Mouse (Mus musculus) limb, embryonic 14.5 days (tissue): ENCODE results near the gene Setdb1. TPM values are rescaled to one million over a fixed set of nuclear protein-coding genes. Genes with fewer than 3 reads are reported as not detected.

Experiments
- ATAC-seq: fragments of 200-750 bp; cut with Nextera tagmentation; 2 replicates; pipeline ENCODE4 v1.8.0; 2017; ENCODE audit warnings: low read depth, moderate number of reproducible peaks, moderate TSS enrichment; ENCODE audit not compliant: low FRiP score
- DNase-seq: peaks from one replicate; pipeline ENCODE4 v3.0.0-alpha.2; 2015; ENCODE audit warnings: low spot score
- H3K27ac ChIP-seq: fragments of 300-500 bp; sonication (generic); replicated peaks from 2 replicates; pipeline ENCODE4 v1.5.1; 2014; ENCODE audit warnings: low read depth, mild to moderate bottlenecking, low read length, moderate library complexity, mixed read lengths
- H3K27me3 ChIP-seq: fragments of 300-500 bp; sonication (generic); 2 replicates; pipeline ENCODE4 v1.6.1; 2014; ENCODE audit warnings: low read length, mixed read lengths; ENCODE audit not compliant: control insufficient read depth, insufficient read depth
- H3K36me3 ChIP-seq: fragments of 300-500 bp; sonication (generic); 2 replicates; pipeline ENCODE4 v1.6.1; 2014; ENCODE audit warnings: mild to moderate bottlenecking, low read length, moderate library complexity, mixed read lengths; ENCODE audit not compliant: control insufficient read depth, insufficient read depth
- H3K4me1 ChIP-seq: fragments of 300-500 bp; sonication (generic); 2 replicates; pipeline ENCODE4 v1.6.1; 2014; ENCODE audit warnings: antibody characterized with exemption, low read length, mixed read lengths; ENCODE audit not compliant: control insufficient read depth, insufficient read depth
- H3K4me2 ChIP-seq: fragments of 300-500 bp; sonication (generic); replicated peaks from 2 replicates; pipeline ENCODE4 v1.6.1; 2014; ENCODE audit warnings: low read depth, mild to moderate bottlenecking, low read length, moderate library complexity; ENCODE audit not compliant: severe bottlenecking
- H3K4me3 ChIP-seq: fragments of 300-500 bp; sonication (generic); replicated peaks from 2 replicates; pipeline ENCODE4 v1.5.1; 2014; ENCODE audit warnings: low read length
- H3K9ac ChIP-seq: fragments of 300-500 bp; sonication (generic); 2 replicates; pipeline ENCODE4 v1.6.1; 2014; ENCODE audit warnings: mild to moderate bottlenecking, low read depth, low read length, moderate library complexity; ENCODE audit not compliant: severe bottlenecking
- H3K9me3 ChIP-seq: fragments of 300-500 bp; sonication (generic); 2 replicates; pipeline ENCODE4 v1.6.1; 2016; ENCODE audit warnings: low read length; ENCODE audit not compliant: control insufficient read depth
- POLR2A ChIP-seq: fragments of 200-500 bp; IDR thresholded peaks from 2 replicates; pipeline ENCODE4 v1.8.0; 2012; ENCODE audit warnings: inconsistent platforms, mild to moderate bottlenecking, moderate library complexity, borderline replicate concordance; ENCODE audit not compliant: insufficient read depth, insufficient read length; ENCODE audit errors: extremely low read depth
- WGBS: fragments of 180-500 bp; shearing (Covaris S2); extraction: QIAGEN DNeasy Blood & Tissue Kit; methylation state at CpG from one replicate; pipeline ENCODE4 v1.1.7; 2014; 5-methylcytosine and 5-hydroxymethylcytosine counted together
- polyA plus RNA-seq, 2 experiments: library from polyadenylated mRNA; depleted of rRNA in 1 of 2; stranded (reverse) in 1 of 2; unstranded in 1 of 2; fragments of >200 nt; fragmentation: Nextera tagmentation in 1 of 2; extraction: Ambion mirVana in 1 of 2; gene quantifications; 2 replicates each; pipeline versions ENCODE4 v1.2.1 to v1.2.3; 2012 to 2014

Setdb1 gene
- polyA plus RNA-seq, 2 experiments = 44.2 to 56.2 TPM

DNA sequence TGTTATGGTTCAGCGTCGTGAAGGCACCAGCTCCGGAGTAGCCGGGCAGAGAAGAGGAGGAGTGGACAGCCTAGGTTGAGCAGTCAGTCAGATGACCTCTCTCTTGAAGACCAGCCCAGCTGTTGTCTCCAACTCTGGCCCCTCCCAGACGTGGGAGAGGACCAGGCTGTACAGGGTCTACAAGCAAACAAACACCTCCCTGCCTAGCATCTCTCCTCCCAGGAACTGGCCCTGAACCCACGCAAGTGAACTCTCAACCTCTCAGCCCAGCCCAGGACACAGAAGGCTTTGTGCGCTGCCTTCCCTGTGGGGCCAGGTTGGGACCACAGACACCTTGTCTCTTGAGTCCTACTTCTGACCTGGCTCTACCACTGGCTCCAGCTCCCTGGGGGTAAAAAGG, 49.9 kb downstream of the Setdb1 start, which contains the start of gene Anxa9:
Anxa9 (minus strand) TSS at position 77 of the 400 bp plus-strand sequence.
- H3K27ac ChIP-seq = no peak within 1 kb of the TSS
- no peak for DNase-seq
- no peak within 1 kb of the TSS for H3K4me3 ChIP-seq
- no peaks in the 10 kb centered on the region for H3K9me3 ChIP-seq
- no peak for ATAC-seq
- no peaks in the 10 kb centered on the region for H3K27me3 ChIP-seq
- H3K4me2 ChIP-seq = no peak within 1 kb of the TSS
- no peaks in the 10 kb centered on the region for H3K4me1 ChIP-seq
- no peak within 1 kb of the TSS for H3K9ac ChIP-seq
- WGBS = 63% methylated on average over 7 of the region's 7 CpGs
- no peak for TF ChIP-seq POLR2A
- no peaks in the 10 kb centered on the region for H3K36me3 ChIP-seq

DNA sequence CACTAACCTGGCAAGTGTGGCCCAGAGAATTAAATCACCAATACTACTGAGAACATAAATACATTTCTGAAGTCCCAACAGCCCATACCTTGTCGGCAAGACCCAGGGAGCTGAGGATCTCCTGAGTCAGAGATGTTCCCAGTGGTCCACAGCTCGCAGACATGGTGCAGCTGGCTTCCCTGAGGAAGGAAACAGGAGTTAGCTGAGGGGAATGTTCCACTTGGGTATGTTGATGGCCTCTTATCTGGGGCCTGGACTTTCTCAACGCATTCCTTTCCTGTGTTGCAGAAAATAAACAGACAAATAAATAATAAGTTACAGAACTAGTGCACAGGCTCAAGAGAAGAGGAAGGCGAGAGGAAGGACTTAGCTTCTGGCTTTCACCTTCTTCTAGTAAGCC, 50.8 kb downstream of the Setdb1 start:
- WGBS = 81% methylated on average over 4 of the region's 4 CpGs
- Histone ChIP-seq H3K27ac (no peak overlapping the region), H3K9me3 (no peaks in the 10 kb centered on the region), H3K9ac (no peak overlapping the region), H3K4me1 (no peaks in the 10 kb centered on the region), H3K4me3 (no peak overlapping the region), H3K27me3 (no peaks in the 10 kb centered on the region), H3K36me3 (no peaks in the 10 kb centered on the region), H3K4me2 (no peak overlapping the region)
- DNase-seq (no peak), ATAC-seq (no peak)
- no peak for TF ChIP-seq POLR2A

DNA sequence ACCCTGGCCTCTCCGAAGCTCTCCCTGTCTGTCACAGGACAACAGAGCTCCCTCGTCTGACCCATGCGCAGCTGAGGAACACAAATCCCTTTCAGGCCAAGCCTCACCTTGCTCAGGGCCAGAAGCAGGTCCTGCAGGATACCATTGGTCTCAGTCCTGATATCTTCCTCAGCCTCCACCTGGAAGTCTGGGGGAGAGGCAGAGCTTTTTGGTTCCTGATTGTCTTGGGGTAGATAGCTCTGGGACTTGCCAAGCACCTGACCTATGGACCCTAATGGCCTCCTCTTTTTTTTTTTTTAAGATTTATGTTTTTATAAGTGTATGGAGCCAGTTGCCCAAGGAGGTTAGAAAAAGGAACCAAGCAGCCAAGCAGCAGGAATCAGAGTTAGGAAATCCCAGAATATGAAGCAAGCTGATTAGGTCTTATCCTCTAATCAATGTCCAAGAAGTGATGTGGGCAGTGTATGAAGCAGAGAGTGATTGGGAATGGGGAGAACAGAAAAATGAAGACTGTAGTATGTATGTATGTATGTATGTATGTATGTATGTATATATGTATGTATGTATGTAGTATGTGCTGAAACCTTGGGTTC, 55.7 kb downstream of the Setdb1 start:
- Histone ChIP-seq H3K36me3 (peaks cover 11% of the 10 kb centered on the region; the same call in 1 of the 2 replicates), H3K27ac (no peak overlapping the region), H3K9ac (no peak overlapping the region), H3K4me3 (no peak overlapping the region), H3K27me3 (no peaks in the 10 kb centered on the region), H3K4me1 (no peaks in the 10 kb centered on the region), H3K9me3 (no peaks in the 10 kb centered on the region), H3K4me2 (no peak overlapping the region)
- no peak for TF ChIP-seq POLR2A
- DNase-seq (no peak), ATAC-seq (no peak)
- 88% methylated on average over 3 of the region's 3 CpGs for WGBS

DNA sequence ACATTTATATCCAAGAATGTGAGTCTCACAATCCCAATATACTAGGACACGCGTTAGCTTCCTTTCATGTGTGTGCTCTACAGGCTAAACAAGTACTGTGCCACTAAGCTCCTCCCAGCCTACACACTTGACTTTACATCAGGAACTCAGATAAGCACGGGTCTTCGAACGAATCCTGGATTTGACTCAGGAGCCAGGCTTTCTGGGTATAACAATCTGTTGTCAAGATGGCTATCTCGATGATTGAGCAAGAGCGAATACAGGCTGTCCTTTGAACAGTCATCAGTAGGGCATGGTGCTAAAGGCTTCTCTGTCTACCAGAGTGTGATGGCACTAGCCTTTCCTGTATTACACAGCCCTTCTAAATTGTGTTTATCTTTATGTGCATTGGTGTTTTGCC, 59.0 kb downstream of the Setdb1 start:
- Histone ChIP-seq H3K4me3 (no peak overlapping the region), H3K9ac (no peak overlapping the region), H3K4me2 (no peak overlapping the region), H3K9me3 (no peaks in the 10 kb centered on the region), H3K36me3 (peaks cover 38% of the 10 kb centered on the region), H3K27ac (no peak overlapping the region), H3K27me3 (no peaks in the 10 kb centered on the region), H3K4me1 (no peaks in the 10 kb centered on the region)
- no peak for TF ChIP-seq POLR2A
- 82% methylated on average over 7 of the region's 7 CpGs for WGBS
- DNase-seq = no peak
- no peak for ATAC-seq

DNA sequence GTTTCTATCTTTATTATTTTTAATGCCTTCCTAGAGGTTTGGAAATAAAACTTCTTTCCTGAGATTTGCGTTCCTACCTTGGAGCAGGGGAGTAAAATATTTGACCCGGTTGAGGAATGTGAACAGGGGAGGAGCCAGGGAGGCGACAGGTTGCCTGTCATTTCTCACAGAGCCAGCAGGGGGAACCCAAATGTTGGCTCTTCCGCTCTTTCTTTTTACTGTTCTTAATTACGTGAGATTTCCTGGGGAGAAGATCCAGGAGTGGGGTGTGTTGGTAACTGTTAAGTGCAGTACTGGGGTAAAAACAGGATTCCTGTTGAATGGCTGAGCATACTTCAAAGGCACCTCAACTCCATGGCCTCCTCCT, 60.9 kb downstream of the Setdb1 start:
- no peaks in the 10 kb centered on the region for H3K9me3 ChIP-seq
- H3K9ac ChIP-seq = no peak overlapping the region
- no peaks in the 10 kb centered on the region for H3K4me1 ChIP-seq
- ATAC-seq = peak; percentile 66; the same call in 1 of the 2 replicates
- no peak for TF ChIP-seq POLR2A
- no peaks in the 10 kb centered on the region for H3K27me3 ChIP-seq
- no peak overlapping the region for H3K4me3 ChIP-seq
- H3K4me2 ChIP-seq = no peak overlapping the region
- H3K36me3 ChIP-seq = peaks cover 56% of the 10 kb centered on the region
- 3% methylated on average over 5 of the region's 5 CpGs for WGBS
- H3K27ac ChIP-seq = no peak overlapping the region
- DNase-seq = peak; percentile 74
